Mouse (Mus musculus): ENCODE results near the gene Atp5mpl. TPM values are rescaled to one million over a fixed set of nuclear protein-coding genes. Genes with fewer than 3 reads are reported as not detected.

Atp5mpl gene
- 225 and 251 TPM in 2 replicates for total RNA-seq (2014; rRNA removed)
- polyA plus RNA-seq (2015; fragmentation: Nextera tagmentation; extraction: Ambion mirVana) = 1,023 and 1,032 TPM in 2 replicates

GRCm38 (mm10) chr12:111966683-111967173 is at the start of gene Atp5mpl:
TSS of gene Atp5mpl (minus strand) at chr12:111966977.
- ATAC-seq = peak; percentile 95
- WGBS = 0% methylated on average over 37 of the region's 37 CpGs

GRCm38 (mm10) chr12:112016346-112016745 is 49.6 kb upstream of the Atp5mpl start:
- no peaks in the 10 kb centered on the region for H3K36me3 ChIP-seq (ENCODE audit: insufficient read depth, low read length)
- DNase-seq (ENCODE audit: low spot score) = no peak
- 79% methylated on average over 4 of the region's 4 CpGs for WGBS

More at GRCm38 (mm10) chr12:111966683-111967173, at the start of gene Atp5mpl:
- Histone ChIP-seq H3K27me3 (ENCODE audit: insufficient read depth, low read length) (no peaks in the 10 kb centered on the region), H3K4me3 (ENCODE audit: low read length) (peak within 1 kb of the TSS; percentile 94), H3K4me2 (ENCODE audit: low read depth, low read length) (peak within 1 kb of the TSS; percentile 90), H3K27ac (peak within 1 kb of the TSS; percentile 85), H3K9me3 (ENCODE audit: low read length) (no peaks in the 10 kb centered on the region), H3K4me1 (ENCODE audit: insufficient read depth, low read length) (peaks cover 10% of the 10 kb centered on the region; the same call in 1 of the 2 replicates), H3K36me3 (ENCODE audit: insufficient read depth, low read length) (0 out of 2 replicates have a peak, but pooled peaks cover 4% of the 10 kb centered on the region), H3K9ac (replicated peaks; ENCODE audit: low read length) (peak within 1 kb of the TSS; percentile 90)
- DNase-seq (ENCODE audit: low spot score) = peak; percentile 97
- peak; percentile 91 for TF ChIP-seq CTCF (IDR thresholded peaks at IDR 0.05; ENCODE audit: low read depth)

GRCm38 (mm10) chr12:112013271-112013801 is 46.6 kb upstream of the Atp5mpl start:
- no peaks in the 10 kb centered on the region for H3K36me3 ChIP-seq (ENCODE audit: insufficient read depth, low read length)
- no peak for ATAC-seq
- H3K9me3 ChIP-seq (ENCODE audit: low read length) = no peaks in the 10 kb centered on the region
- H3K9ac ChIP-seq (replicated peaks; ENCODE audit: low read length) = no peak overlapping the region
- H3K4me3 ChIP-seq (ENCODE audit: low read length) = no peak overlapping the region
- peak overlapping the region; percentile 40 for H3K4me2 ChIP-seq (ENCODE audit: low read depth, low read length)
- no peak overlapping the region for H3K27ac ChIP-seq
- H3K4me1 ChIP-seq (ENCODE audit: insufficient read depth, low read length) = no peaks in the 10 kb centered on the region
- no peaks in the 10 kb centered on the region for H3K27me3 ChIP-seq (ENCODE audit: insufficient read depth, low read length)
- WGBS = 9% methylated on average over 14 of the region's 14 CpGs
- no peak for DNase-seq (ENCODE audit: low spot score)
- TF ChIP-seq CTCF (IDR thresholded peaks at IDR 0.05; ENCODE audit: low read depth) = no peak

More at GRCm38 (mm10) chr12:112016346-112016745, 49.6 kb upstream of the Atp5mpl start:
- no peak overlapping the region for H3K4me3 ChIP-seq (ENCODE audit: low read length)
- no peaks in the 10 kb centered on the region for H3K4me1 ChIP-seq (ENCODE audit: insufficient read depth, low read length)
- peaks cover 2% of the 10 kb centered on the region; the same call in 1 of the 2 replicates for H3K9me3 ChIP-seq (ENCODE audit: low read length)
- H3K27me3 ChIP-seq (ENCODE audit: insufficient read depth, low read length) = no peaks in the 10 kb centered on the region
- TF ChIP-seq CTCF (IDR thresholded peaks at IDR 0.05; ENCODE audit: low read depth) = no peak
- no peak for ATAC-seq
- H3K4me2 ChIP-seq (ENCODE audit: low read depth, low read length) = no peak overlapping the region
- H3K27ac ChIP-seq = no peak overlapping the region
- no peak overlapping the region for H3K9ac ChIP-seq (replicated peaks; ENCODE audit: low read length)

- Histone ChIP-seq H3K27ac (no peak overlapping the region; the same call in 1 of the 2 replicates), H3K4me3 (ENCODE audit: low read length) (no peak overlapping the region), H3K9me3 (ENCODE audit: low read length) (no peaks in the 10 kb centered on the region), H3K4me2 (ENCODE audit: low read depth, low read length) (peak overlapping the region; percentile 40), H3K9ac (replicated peaks; ENCODE audit: low read length) (no peak overlapping the region), H3K36me3 (ENCODE audit: insufficient read depth, low read length) (no peaks in the 10 kb centered on the region), H3K27me3 (ENCODE audit: insufficient read depth, low read length) (no peaks in the 10 kb centered on the region), H3K4me1 (ENCODE audit: insufficient read depth, low read length) (no peaks in the 10 kb centered on the region)
- no peak for TF ChIP-seq CTCF (IDR thresholded peaks at IDR 0.05; ENCODE audit: low read depth)
- DNase-seq (ENCODE audit: low spot score) = peak; percentile 14
- WGBS = 25% methylated on average over 12 of the region's 12 CpGs
- peak; percentile 81 for ATAC-seq
Observed at GRCm38 (mm10) chr12:112012511-112013270, 45.9 kb upstream of the Atp5mpl start.

GRCm38 (mm10) chr12:112001223-112001622 is 34.4 kb upstream of the Atp5mpl start:
- Histone ChIP-seq H3K4me2 (ENCODE audit: low read depth, low read length) (no peak overlapping the region), H3K9ac (replicated peaks; ENCODE audit: low read length) (no peak overlapping the region), H3K27me3 (ENCODE audit: insufficient read depth, low read length) (no peaks in the 10 kb centered on the region), H3K36me3 (ENCODE audit: insufficient read depth, low read length) (no peaks in the 10 kb centered on the region), H3K27ac (no peak overlapping the region), H3K4me3 (ENCODE audit: low read length) (no peak overlapping the region), H3K4me1 (ENCODE audit: insufficient read depth, low read length) (no peaks in the 10 kb centered on the region), H3K9me3 (ENCODE audit: low read length) (no peaks in the 10 kb centered on the region)
- ATAC-seq = peak; percentile 75
- TF ChIP-seq CTCF (IDR thresholded peaks at IDR 0.05; ENCODE audit: low read depth) = peak; percentile 86
- WGBS = 23% methylated on average over 8 of the region's 8 CpGs
- peak; percentile 88 for DNase-seq (ENCODE audit: low spot score)

GRCm38 (mm10) chr12:111999735-112000134 is 33.0 kb upstream of the Atp5mpl start:
- no peak for TF ChIP-seq CTCF (IDR thresholded peaks at IDR 0.05; ENCODE audit: low read depth)
- WGBS = 93% methylated on average over 7 of the region's 7 CpGs
- Histone ChIP-seq H3K4me1 (ENCODE audit: insufficient read depth, low read length) (no peaks in the 10 kb centered on the region), H3K27ac (no peak overlapping the region), H3K9ac (replicated peaks; ENCODE audit: low read length) (no peak overlapping the region), H3K9me3 (ENCODE audit: low read length) (no peaks in the 10 kb centered on the region), H3K36me3 (ENCODE audit: insufficient read depth, low read length) (no peaks in the 10 kb centered on the region), H3K4me3 (ENCODE audit: low read length) (no peak overlapping the region), H3K4me2 (ENCODE audit: low read depth, low read length) (no peak overlapping the region), H3K27me3 (ENCODE audit: insufficient read depth, low read length) (no peaks in the 10 kb centered on the region)
- ATAC-seq = no peak
- no peak for DNase-seq (ENCODE audit: low spot score)

Measured in hindbrain, postnatal 0 days (tissue).